Mouse (Mus musculus) embryonic facial prominence, embryonic 11.5 days (tissue): ENCODE measurements at regions not wholly inside any gene's neighbourhood (a gene's known extent, or its start where the extent isn't known, plus 50 kb on each side); places are given as distances from the start of the nearest gene placed in this dataset.
A peak's percentile ranks its signal among the peaks of the same experiment; 100 is the strongest.

ENCODE experiments used
- ATAC-seq: fragments of 200-750 bp; cut with Nextera tagmentation; replicated peaks from 2 replicates; pipeline ENCODE4 v1.8.0; 2017; ENCODE audit warnings: low read depth; ENCODE audit not compliant: insufficient number of reproducible peaks, low FRiP score, low TSS enrichment
- DNase-seq: peaks from one replicate; pipeline ENCODE4 v3.0.0-alpha.2; 2015; ENCODE audit warnings: low spot score
- H3K27ac ChIP-seq: fragments of 300-500 bp; sonication (generic); replicated peaks from 2 replicates; pipeline ENCODE4 v1.5.1; 2014; ENCODE audit warnings: mild to moderate bottlenecking, low read depth, low read length, control low read depth
- H3K27me3 ChIP-seq: fragments of 300-500 bp; sonication (generic); 2 replicates; pipeline ENCODE4 v1.6.1; 2014; ENCODE audit warnings: mild to moderate bottlenecking, low read length, moderate library complexity, mixed read lengths; ENCODE audit not compliant: control insufficient read depth, insufficient read depth
- H3K36me3 ChIP-seq: fragments of 300-500 bp; sonication (generic); replicated peaks from 2 replicates; pipeline ENCODE4 v1.6.1; 2014; ENCODE audit warnings: low read depth, mild to moderate bottlenecking, low read length, moderate library complexity, mixed read lengths; ENCODE audit not compliant: control insufficient read depth, insufficient read depth
- H3K4me1 ChIP-seq: fragments of 300-500 bp; sonication (generic); 2 replicates; pipeline ENCODE4 v1.6.1; 2014; ENCODE audit warnings: low read length, mixed read lengths; ENCODE audit not compliant: control insufficient read depth, insufficient read depth
- H3K4me2 ChIP-seq: fragments of 300-500 bp; sonication (generic); 2 replicates; pipeline ENCODE4 v1.6.1; 2014; ENCODE audit warnings: low read depth, mild to moderate bottlenecking, control low read depth, low read length, moderate library complexity
- H3K4me3 ChIP-seq: fragments of 300-500 bp; sonication (generic); 2 replicates; pipeline ENCODE4 v1.5.1; 2014; ENCODE audit warnings: low read depth, low read length, control low read depth
- H3K9ac ChIP-seq: fragments of 300-500 bp; sonication (generic); replicated peaks from 2 replicates; pipeline ENCODE4 v1.6.1; 2014; ENCODE audit warnings: mild to moderate bottlenecking, control low read depth, low read length
- H3K9me3 ChIP-seq: fragments of 300-500 bp; sonication (generic); replicated peaks from 2 replicates; pipeline ENCODE4 v1.6.1; 2016; ENCODE audit warnings: mild to moderate bottlenecking, low read length, inconsistent platforms, mixed read lengths; ENCODE audit not compliant: control insufficient read depth
- WGBS: fragments of 180-500 bp; shearing (Covaris S2); extraction: QIAGEN DNeasy Blood & Tissue Kit; methylation state at CpG from one replicate; pipeline ENCODE4 v1.1.7; 2014; 5-methylcytosine and 5-hydroxymethylcytosine counted together

- Histone ChIP-seq H3K36me3 (no peaks in the 10 kb centered on the region), H3K4me2 (no peak overlapping the region), H3K9ac (no peak overlapping the region), H3K27ac (no peak overlapping the region), H3K27me3 (no peaks in the 10 kb centered on the region; the same call in 1 of the 2 replicates), H3K9me3 (no peaks in the 10 kb centered on the region), H3K4me3 (no peak overlapping the region), H3K4me1 (peaks cover 3% of the 10 kb centered on the region; the same call in 1 of the 2 replicates)
- ATAC-seq: no peak
- DNase-seq: no peak
- 36% methylated on average over 7 of the region's 7 CpGs for WGBS
These were observed 337.3 kb upstream of the 4930535I16Rik start for GRCm38 (mm10) chr4:124255183-124255543.

- Histone ChIP-seq H3K4me3 (no peak overlapping the region), H3K4me2 (no peak overlapping the region), H3K9me3 (no peaks in the 10 kb centered on the region), H3K36me3 (no peaks in the 10 kb centered on the region), H3K9ac (no peak overlapping the region), H3K4me1 (peaks cover 3% of the 10 kb centered on the region; the same call in 1 of the 2 replicates), H3K27me3 (no peaks in the 10 kb centered on the region; the same call in 1 of the 2 replicates), H3K27ac (no peak overlapping the region)
- ATAC-seq: no peak
- 20% methylated on average over 22 of the region's 22 CpGs for WGBS
- peak; percentile 14 for DNase-seq
These were observed 336.8 kb upstream of the 4930535I16Rik start for GRCm38 (mm10) chr4:124254446-124255182.

GRCm38 (mm10) chr4:124241600-124241999 lies 323.8 kb upstream of the 4930535I16Rik start:
- Histone ChIP-seq H3K27me3 (no peaks in the 10 kb centered on the region), H3K4me3 (no peak overlapping the region), H3K27ac (no peak overlapping the region), H3K36me3 (no peaks in the 10 kb centered on the region), H3K4me1 (no peaks in the 10 kb centered on the region), H3K4me2 (no peak overlapping the region), H3K9ac (no peak overlapping the region), H3K9me3 (no peaks in the 10 kb centered on the region)
- 23% methylated on average over 13 of the region's 13 CpGs for WGBS
- ATAC-seq (no peak), DNase-seq (peak; percentile 24)

- Histone ChIP-seq H3K36me3 (no peaks in the 10 kb centered on the region), H3K27ac (no peak overlapping the region), H3K9ac (no peak overlapping the region), H3K4me2 (no peak overlapping the region), H3K4me1 (no peaks in the 10 kb centered on the region), H3K27me3 (no peaks in the 10 kb centered on the region), H3K9me3 (no peaks in the 10 kb centered on the region), H3K4me3 (no peak overlapping the region)
- whole genome bisulfite sequencing: 74% methylated on average over 16 of the region's 16 CpGs
- ATAC-seq (no peak), DNase-seq (no peak)
These were observed 318.7 kb upstream of the 4930535I16Rik start for GRCm38 (mm10) chr4:124236476-124236875.

GRCm38 (mm10) chr4:124228537-124228936 lies 310.7 kb upstream of the 4930535I16Rik start:
- WGBS: 12% methylated on average over 17 of the region's 17 CpGs
- Histone ChIP-seq H3K4me2 (no peak overlapping the region), H3K4me1 (no peaks in the 10 kb centered on the region)

GRCm38 (mm10) chr4:124223646-124224500 lies 306.1 kb upstream of the 4930535I16Rik start:
- Histone ChIP-seq H3K4me2 (no peak overlapping the region), H3K4me1 (no peaks in the 10 kb centered on the region), H3K9me3 (no peaks in the 10 kb centered on the region), H3K4me3 (no peak overlapping the region), H3K27ac (no peak overlapping the region), H3K27me3 (no peaks in the 10 kb centered on the region), H3K36me3 (no peaks in the 10 kb centered on the region), H3K9ac (no peak overlapping the region)
- DNase-seq (no peak), ATAC-seq (no peak)
- 85% methylated on average over 15 of the region's 15 CpGs for WGBS

More at GRCm38 (mm10) chr4:124228537-124228936, 310.7 kb upstream of the 4930535I16Rik start:
- peak; percentile 91 for DNase-seq
- Histone ChIP-seq H3K27me3 (no peaks in the 10 kb centered on the region), H3K9ac (no peak overlapping the region), H3K27ac (no peak overlapping the region), H3K36me3 (no peaks in the 10 kb centered on the region), H3K4me3 (no peak overlapping the region), H3K9me3 (no peaks in the 10 kb centered on the region)
- 0 out of 2 replicates have a peak, but pooled peaks have one; percentile 39 for ATAC-seq

GRCm38 (mm10) chr4:124221736-124222135 lies 303.9 kb upstream of the 4930535I16Rik start:
- 86% methylated on average over 4 of the region's 4 CpGs for WGBS

GRCm38 (mm10) chr4:124217206-124217605 lies 299.4 kb upstream of the 4930535I16Rik start:
- ATAC-seq (no peak), DNase-seq (peak; percentile 10)
- H3K9me3 ChIP-seq: no peaks in the 10 kb centered on the region
- no peak overlapping the region for H3K9ac ChIP-seq
- no peaks in the 10 kb centered on the region for H3K4me1 ChIP-seq
- no peak overlapping the region for H3K4me3 ChIP-seq
- H3K27me3 ChIP-seq: no peaks in the 10 kb centered on the region
- H3K4me2 ChIP-seq: no peak overlapping the region
- H3K36me3 ChIP-seq: no peaks in the 10 kb centered on the region
- no peak overlapping the region for H3K27ac ChIP-seq
- WGBS: 53% methylated on average over 10 of the region's 10 CpGs

More at GRCm38 (mm10) chr4:124221736-124222135, 303.9 kb upstream of the 4930535I16Rik start:
- H3K4me1 ChIP-seq: no peaks in the 10 kb centered on the region
- H3K27ac ChIP-seq: no peak overlapping the region
- H3K9me3 ChIP-seq: no peaks in the 10 kb centered on the region
- no peak overlapping the region for H3K4me3 ChIP-seq
- no peaks in the 10 kb centered on the region for H3K27me3 ChIP-seq
- DNase-seq (no peak), ATAC-seq (no peak)
- no peaks in the 10 kb centered on the region for H3K36me3 ChIP-seq
- H3K4me2 ChIP-seq: no peak overlapping the region
- H3K9ac ChIP-seq: no peak overlapping the region
